Mouse (Mus musculus) liver, embryonic 18 days (tissue): Measurements from ENCODE around the gene S100a4. TPM values are rescaled to one million over a fixed set of nuclear protein-coding genes. Genes with fewer than 3 reads are reported as not detected.

Source experiments
- polyA plus RNA-seq: library from polyadenylated mRNA; depleted of rRNA; stranded (reverse); fragments of >200 nt; gene quantifications from 2 replicates; pipeline ENCODE4 v1.2.3, GENCODE M21; 2012; rRNA removed

S100a4 gene
- polyA plus RNA-seq, result 3.9 and 6.9 TPM in 2 replicates

GRCm38 (mm10) chr3:90603623-90604022, at the start of gene S100a4:
TSS of gene S100a4 (plus strand) at chr3:90603771.

DNA sequence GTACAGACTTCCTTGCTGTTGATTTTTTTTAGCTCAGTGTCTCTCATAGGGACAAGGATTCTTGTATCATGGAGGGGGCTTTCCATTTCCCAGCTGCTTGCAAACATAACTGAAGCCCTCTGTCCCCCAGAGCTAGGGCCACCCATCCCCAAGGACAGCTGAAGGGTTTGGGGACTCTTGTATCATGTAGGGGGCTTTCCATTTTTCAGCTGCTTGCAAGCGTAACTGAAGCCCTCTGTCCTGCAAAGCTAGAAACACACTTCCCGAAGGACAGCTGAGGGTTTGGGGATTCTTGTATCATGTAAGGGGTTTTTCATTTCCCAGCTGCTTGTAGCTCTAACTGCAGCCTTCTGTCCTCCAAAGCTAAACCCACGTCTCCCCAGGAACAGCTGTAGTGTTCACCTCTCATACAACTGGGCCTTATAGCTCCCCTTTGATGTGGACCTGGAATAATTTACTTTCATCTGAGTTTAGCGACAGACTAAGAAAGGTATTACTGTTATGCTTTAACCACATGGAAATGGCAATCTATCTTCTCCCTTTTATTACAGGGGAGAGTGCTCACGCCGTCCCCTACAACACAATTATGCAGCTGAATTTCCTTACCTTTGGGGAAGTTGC, 43.5 kb upstream of the S100a4 start, which contains the start of gene S100a3:
Gene S100a3 (plus strand): TSS at position 571 of the 621 bp plus-strand sequence.

DNA sequence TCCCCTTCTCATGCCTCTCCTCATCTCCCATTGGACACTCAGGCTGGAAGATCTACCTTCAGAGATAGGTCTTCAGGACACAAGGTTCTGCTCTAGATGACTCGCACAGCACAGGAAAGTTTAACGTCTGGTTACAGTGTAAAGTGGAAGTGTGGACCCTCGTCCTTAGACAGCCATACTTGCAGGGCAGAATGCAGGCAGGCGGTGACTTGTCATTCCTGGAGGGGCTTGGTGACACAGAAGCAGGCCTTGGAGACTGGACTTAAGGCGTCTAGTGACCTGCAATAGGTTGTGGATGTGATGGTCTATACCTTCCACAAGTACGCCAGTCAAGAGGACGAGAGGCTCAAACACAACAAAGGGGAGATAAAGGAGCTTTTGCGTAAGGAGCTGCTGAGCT, 13.6 kb upstream of the S100a4 start, which contains the start of gene S100a2:
Gene S100a2 (plus strand): TSS at position 301 of the 400 bp plus-strand sequence.

GRCm38 (mm10) chr3:90601486-90602110, 2.0 kb upstream of the S100a4 start, which contains the start of gene Gm42674:
TSS of gene Gm42674 (plus strand) at chr3:90601904.

DNA sequence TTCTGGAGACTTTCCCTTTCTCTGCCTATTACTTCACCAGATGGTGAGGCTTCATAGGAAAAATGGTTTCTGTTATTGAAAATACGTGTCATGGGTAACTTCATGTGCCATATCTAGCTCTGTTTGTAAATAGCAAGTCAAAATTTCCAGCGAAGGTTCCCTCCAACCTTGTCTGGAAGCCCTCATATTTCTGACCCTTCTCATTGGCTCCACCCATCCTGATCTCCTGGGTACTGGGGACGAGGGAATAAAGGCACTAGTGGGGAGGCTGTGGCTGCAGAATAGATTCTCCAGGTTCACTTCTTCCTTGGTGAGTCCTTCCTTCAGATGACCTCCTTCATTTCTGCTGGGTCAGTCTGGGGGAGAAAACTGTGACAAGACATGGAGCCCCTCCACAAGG, 4.7 kb downstream of the S100a4 start, which contains the start of gene S100a5:
Gene S100a5 (plus strand): TSS at position 301 of the 400 bp plus-strand sequence.

DNA sequence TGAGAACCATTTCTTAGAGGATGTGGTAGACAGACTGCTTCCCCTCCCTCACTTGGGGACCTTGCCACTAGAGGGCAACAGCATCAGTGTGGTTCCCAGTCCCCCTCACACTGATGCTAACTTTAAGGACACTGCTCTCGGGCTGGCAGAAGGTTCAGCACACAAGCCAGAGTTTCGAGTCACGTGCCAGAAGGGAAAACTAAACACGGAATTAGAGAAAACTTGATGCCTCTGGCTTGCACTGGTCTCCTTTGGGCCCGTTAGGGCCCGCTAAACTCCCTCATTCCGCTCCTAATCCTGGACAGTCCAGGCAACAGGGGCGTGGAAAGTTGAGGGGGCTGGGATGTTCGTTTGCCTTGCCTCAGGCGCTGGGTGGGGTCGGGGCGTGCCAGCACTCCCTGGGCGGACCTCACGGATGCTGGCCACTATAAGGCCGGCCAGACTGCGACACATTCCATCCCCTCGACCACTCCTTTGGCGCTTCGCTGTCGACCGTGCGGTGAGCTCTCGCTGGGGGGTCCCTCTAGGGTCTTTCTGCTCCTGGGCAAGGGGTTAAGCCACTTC, 9.2 kb downstream of the S100a4 start, which contains the start of gene S100a6:
Gene S100a6 (plus strand): TSS at position 155 of the 564 bp plus-strand sequence.

DNA sequence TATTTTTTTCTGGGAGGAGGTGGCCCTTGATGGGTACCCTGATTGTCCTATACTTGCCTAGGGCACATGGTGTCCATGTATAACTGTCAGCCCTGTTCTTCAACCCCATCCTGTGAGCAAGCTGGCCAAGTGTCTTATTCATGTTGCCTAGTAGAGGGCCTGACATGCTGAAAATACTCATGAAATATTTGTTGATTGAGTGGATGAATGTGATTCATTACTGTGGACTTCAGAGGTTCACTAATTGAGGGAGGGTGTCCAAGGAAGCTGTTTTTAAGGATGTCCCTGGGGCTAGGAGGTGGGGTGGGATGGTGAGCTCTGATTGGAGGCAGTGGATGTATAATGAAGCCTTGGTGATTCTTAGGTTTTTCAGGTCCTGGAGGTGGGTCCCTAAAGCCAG, 50.1 kb downstream of the S100a4 start, which contains the start of gene S100a7a:
Gene S100a7a (plus strand): TSS at position 301 of the 400 bp plus-strand sequence.

Other genes with a start within 250 kb of the S100a4 start
- gene Slc27a3, start 213.8 kb upstream of the S100a4 start, polyA plus RNA-seq, result 2.1 and 2.4 TPM in 2 replicates
- 9.3 and 11.7 TPM in 2 replicates for gene Ints3, start 170.1 kb upstream of the S100a4 start, polyA plus RNA-seq
- gene Npr1, start 137.9 kb upstream of the S100a4 start, polyA plus RNA-seq, result 13.2 and 15.2 TPM in 2 replicates
- gene Ilf2, start 127.6 kb upstream of the S100a4 start, polyA plus RNA-seq, result 24.2 and 24.3 TPM in 2 replicates
- gene Snapin, start 112.7 kb upstream of the S100a4 start, polyA plus RNA-seq, result 10.8 and 11.4 TPM in 2 replicates
- 41.0 and 42.8 TPM in 2 replicates for gene Chtop, start 94.3 kb upstream of the S100a4 start, polyA plus RNA-seq
- 63.9 and 76.4 TPM in 2 replicates for gene S100a1, start 89.4 kb upstream of the S100a4 start, polyA plus RNA-seq
- 20.9 and 23.5 TPM in 2 replicates for gene S100a13, start 89.3 kb upstream of the S100a4 start, polyA plus RNA-seq
- 0.13 and 0.25 TPM in 2 replicates for gene S100a14, start 76.9 kb upstream of the S100a4 start, polyA plus RNA-seq
- gene S100a16, start 66.5 kb upstream of the S100a4 start, polyA plus RNA-seq, result 21.5 and 26.1 TPM in 2 replicates
- 0.12 and 0.13 TPM in 2 replicates for gene S100a3, start 43.2 kb upstream of the S100a4 start, polyA plus RNA-seq
- not detected in 2 replicates for gene S100a2, start 13.5 kb upstream of the S100a4 start, polyA plus RNA-seq
- gene Gm42674, start 1.9 kb upstream of the S100a4 start, polyA plus RNA-seq, result not detected in 2 replicates
- gene S100a5, start 4.8 kb downstream of the S100a4 start, polyA plus RNA-seq, result not detected in 2 replicates
- gene S100a6, start 9.1 kb downstream of the S100a4 start, polyA plus RNA-seq, result 33.0 and 39.2 TPM in 2 replicates
- gene S100a7a, start 50.2 kb downstream of the S100a4 start, polyA plus RNA-seq, result 0.11 and 0.12 TPM in 2 replicates
- 2,991 and 4,044 TPM in 2 replicates for gene S100a8, start 65.2 kb downstream of the S100a4 start, polyA plus RNA-seq
- gene S100a9, start 92.0 kb downstream of the S100a4 start, polyA plus RNA-seq, result 4,014 and 5,626 TPM in 2 replicates
- gene Pglyrp4, start 123.1 kb downstream of the S100a4 start, polyA plus RNA-seq, result 0.06 and 0.10 TPM in 2 replicates
- not detected in 2 replicates for gene Gm5849, start 174.1 kb downstream of the S100a4 start, polyA plus RNA-seq